Mouse (Mus musculus): ENCODE measurements around the gene Spata31d1b. TPM values are rescaled to one million over a fixed set of nuclear protein-coding genes. Genes with fewer than 3 reads are reported as not detected.

The Spata31d1b gene
- total and polyA plus RNA-seq, 3 experiments = not detected

DNA sequence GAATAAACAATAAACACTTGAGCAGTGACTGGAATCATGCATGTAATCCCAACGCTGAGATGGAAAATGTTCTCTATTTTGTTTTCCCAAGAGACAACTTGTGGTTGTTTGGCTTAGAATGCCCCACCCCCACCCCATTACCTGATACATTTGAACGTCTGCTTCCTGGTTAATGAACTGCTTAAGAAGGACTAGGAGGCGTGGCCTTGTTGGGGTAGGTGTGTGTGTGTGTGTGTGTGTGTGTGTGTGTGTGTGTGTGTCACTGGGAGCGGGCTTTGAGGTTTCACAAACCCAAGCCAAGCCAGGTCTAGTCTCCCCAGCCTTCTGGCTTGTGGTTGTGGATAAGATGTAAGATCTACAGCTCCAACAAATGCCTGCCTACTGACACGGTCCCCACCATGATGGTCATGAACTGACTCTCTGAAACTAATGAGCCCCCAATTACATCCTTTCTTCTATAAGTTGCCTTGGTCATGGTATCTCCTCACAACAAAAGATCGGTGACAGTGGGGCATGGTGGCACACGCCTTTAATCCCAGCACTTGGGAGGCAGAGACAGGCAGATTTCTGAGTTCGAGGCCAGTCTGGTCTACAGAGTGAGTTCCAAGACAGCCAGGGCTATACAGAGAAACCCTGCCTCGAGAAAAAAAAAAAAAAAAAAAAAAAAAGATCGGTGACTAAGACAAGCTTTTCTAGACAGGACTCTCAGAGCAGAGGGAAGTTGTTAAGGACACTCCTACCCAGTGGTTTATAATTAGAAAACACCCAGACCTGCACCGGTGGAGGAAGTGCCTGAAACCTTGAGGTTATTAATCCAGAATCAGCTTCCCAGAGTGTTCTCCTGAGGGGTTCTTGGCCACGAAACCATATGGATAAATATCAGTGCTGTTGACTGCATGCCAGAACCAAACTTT, 35.5 kb upstream of the Spata31d1b start (continued):
- TF ChIP-seq CTCF (IDR thresholded peaks at IDR 0.05 in 2 of 3, conservative IDR thresholded peaks at IDR 0.05 in 1 of 3; ENCODE audit: control insufficient read depth in 1 of 3, insufficient read depth in 1 of 3, low read depth in 2 of 3, low read length in 3 of 3, poor library complexity in 1 of 3, severe bottlenecking in 1 of 3) = no peak
- no peak for TF ChIP-seq NRF1 (IDR thresholded peaks at IDR 0.05; ENCODE audit: insufficient read depth, low read depth, low read length, poor library complexity, severe bottlenecking)
- no peak for TF ChIP-seq USF1 (IDR thresholded peaks at IDR 0.05; ENCODE audit: low read depth, low read length)
- TF ChIP-seq BHLHE40 (IDR thresholded peaks at IDR 0.05; ENCODE audit: borderline replicate concordance, low read depth, low read length) = no peak

DNA sequence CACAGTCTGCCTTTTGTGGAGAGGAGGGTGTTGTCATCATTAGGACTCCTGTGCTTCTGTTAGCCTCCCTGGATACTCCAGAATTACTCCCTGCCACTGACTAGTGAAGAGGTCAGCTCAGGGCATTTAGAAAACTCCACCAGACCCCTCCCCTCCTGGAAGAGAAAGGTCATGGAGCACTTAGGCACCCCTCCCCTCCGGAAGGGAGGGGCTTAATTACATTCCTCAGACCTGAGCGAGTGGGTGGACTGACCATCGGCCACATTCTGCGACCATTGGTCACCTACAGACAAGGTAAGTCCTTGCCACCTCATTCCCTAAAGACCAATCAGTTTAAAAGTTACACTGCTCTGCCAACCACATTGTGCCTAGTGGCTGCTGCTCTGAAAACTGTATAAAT, 32.8 kb upstream of the Spata31d1b start:
- TF ChIP-seq CHD1 (IDR thresholded peaks at IDR 0.05; ENCODE audit: low read depth, low read length) (no peak), MAFK (IDR thresholded peaks at IDR 0.05; ENCODE audit: borderline replicate concordance, low read depth, low read length) (no peak), HCFC1 (IDR thresholded peaks at IDR 0.05; ENCODE audit: low read depth, low read length) (no peak), BHLHE40 (IDR thresholded peaks at IDR 0.05; ENCODE audit: borderline replicate concordance, low read depth, low read length) (no peak), KAT2A (conservative IDR thresholded peaks at IDR 0.05; ENCODE audit: low read depth, low read length) (no peak), TAL1 (IDR thresholded peaks at IDR 0.05; ENCODE audit: low read length) (no peak), USF1 (IDR thresholded peaks at IDR 0.05; ENCODE audit: low read depth, low read length) (no peak), ZKSCAN1 (IDR thresholded peaks at IDR 0.05; ENCODE audit: low read depth, low read length) (no peak), E2F4 (IDR thresholded peaks at IDR 0.05; ENCODE audit: borderline replicate concordance, low read depth, low read length) (no peak), ZNF384 (IDR thresholded peaks at IDR 0.05; ENCODE audit: low read depth, low read length) (no peak), SMC3 (IDR thresholded peaks at IDR 0.05; ENCODE audit: low read depth, low read length) (no peak)
- no peak for DNase-seq (ENCODE audit: low read depth, low spot score)
- no peak overlapping the region for H3K4me3 ChIP-seq (ENCODE audit: control insufficient read depth in 1 of 2, insufficient read depth in 1 of 2, low read depth in 2 of 2, low read length in 2 of 2)
- H3K27ac ChIP-seq (ENCODE audit: control insufficient read depth, low read depth, low read length) = no peak overlapping the region
- peaks cover 10% of the 10 kb centered on the region for H3K79me2 ChIP-seq (ENCODE audit: control insufficient read depth, insufficient read depth, low read length, poor library complexity)
- no peaks in the 10 kb centered on the region for H3K27me3 ChIP-seq (ENCODE audit: control insufficient read depth in 1 of 2, insufficient read depth in 2 of 2, low read length in 2 of 2)
- H3K9ac ChIP-seq (ENCODE audit: control insufficient read depth, low read depth, low read length, poor library complexity, severe bottlenecking) = no peak overlapping the region
- H3K9me3 ChIP-seq (replicated peaks; ENCODE audit: insufficient read depth, low read length) = no peaks in the 10 kb centered on the region
- peaks cover 6 to 25% of the 10 kb centered on the region in 2 experiments; a peak in 3 of 4 replicates for H3K4me1 ChIP-seq (ENCODE audit: control insufficient read depth in 1 of 2, insufficient read depth in 2 of 2, low read length in 2 of 2)
- peaks cover 0 to 13% of the 10 kb centered on the region in 2 experiments; a peak in 2 of 4 replicates for H3K36me3 ChIP-seq (ENCODE audit: control insufficient read depth in 1 of 2, insufficient read depth in 2 of 2, low read length in 2 of 2)

DNA sequence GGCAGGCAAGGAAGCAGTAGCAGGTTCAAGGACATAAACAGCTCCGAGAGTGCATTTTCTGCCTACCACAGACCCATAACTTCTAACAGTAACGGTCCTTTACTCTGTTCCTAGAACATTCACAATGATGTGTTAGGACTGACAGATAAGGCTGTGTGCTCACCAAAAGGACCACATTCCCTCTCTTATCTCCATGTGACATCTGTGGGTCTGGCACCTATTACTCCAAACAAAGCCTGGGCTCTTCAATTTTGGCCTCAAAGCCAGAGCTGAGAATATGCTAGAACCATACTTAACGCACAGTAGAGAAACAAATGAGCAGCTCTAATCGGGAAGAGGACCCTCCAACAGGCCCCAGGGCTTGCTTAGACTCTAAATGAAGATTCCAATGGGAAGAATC, 32.2 kb upstream of the Spata31d1b start:
- Histone ChIP-seq H3K79me2 (ENCODE audit: control insufficient read depth, insufficient read depth, low read length, poor library complexity) (peaks cover 7% of the 10 kb centered on the region; the same call in 1 of the 2 replicates), H3K9ac (ENCODE audit: control insufficient read depth, low read depth, low read length, poor library complexity, severe bottlenecking) (no peak overlapping the region), H3K4me1 (ENCODE audit: control insufficient read depth in 1 of 2, insufficient read depth in 2 of 2, low read length in 2 of 2) (peaks cover 6 to 25% of the 10 kb centered on the region in 2 experiments; a peak in 3 of 4 replicates), H3K27ac (ENCODE audit: control insufficient read depth, low read depth, low read length) (no peak overlapping the region), H3K4me3 (ENCODE audit: control insufficient read depth in 1 of 2, insufficient read depth in 1 of 2, low read depth in 2 of 2, low read length in 2 of 2) (no peak overlapping the region), H3K9me3 (replicated peaks; ENCODE audit: insufficient read depth, low read length) (no peaks in the 10 kb centered on the region), H3K27me3 (ENCODE audit: control insufficient read depth in 1 of 2, insufficient read depth in 2 of 2, low read length in 2 of 2) (no peaks in the 10 kb centered on the region), H3K36me3 (ENCODE audit: control insufficient read depth in 1 of 2, insufficient read depth in 2 of 2, low read length in 2 of 2) (peaks cover 0 to 13% of the 10 kb centered on the region in 2 experiments; a peak in 2 of 4 replicates)
- TF ChIP-seq E2F4 (IDR thresholded peaks at IDR 0.05; ENCODE audit: borderline replicate concordance, low read depth, low read length) = no peak
- TF ChIP-seq GATA1 (IDR thresholded peaks at IDR 0.05; ENCODE audit: low read depth, low read length) = peak; percentile 54
- TF ChIP-seq MXI1 (IDR thresholded peaks at IDR 0.05; ENCODE audit: low read depth, low read length) = no peak
- TF ChIP-seq ETS1 (IDR thresholded peaks at IDR 0.05; ENCODE audit: low read depth, low read length) = peak; percentile 44; the same call in 1 of the 2 replicates
- no peak for TF ChIP-seq RAD21 (IDR thresholded peaks at IDR 0.05; ENCODE audit: low read depth, low read length)
- no peak for DNase-seq (ENCODE audit: low read depth, low spot score)
